Mouse (Mus musculus): ENCODE results near the gene Wfdc16.
"Not testable (repeated sequence)": the region's sequence is repeated elsewhere in the genome, so short reads cannot be mapped to it uniquely, and the experiment has no call there.

Wfdc16 gene

GRCm38 (mm10) chr2:164638696-164639095 is at the start of gene Wfdc16:
Wfdc16 (minus strand) TSS chr2:164638796.
- DNase-seq = no peak

DNA sequence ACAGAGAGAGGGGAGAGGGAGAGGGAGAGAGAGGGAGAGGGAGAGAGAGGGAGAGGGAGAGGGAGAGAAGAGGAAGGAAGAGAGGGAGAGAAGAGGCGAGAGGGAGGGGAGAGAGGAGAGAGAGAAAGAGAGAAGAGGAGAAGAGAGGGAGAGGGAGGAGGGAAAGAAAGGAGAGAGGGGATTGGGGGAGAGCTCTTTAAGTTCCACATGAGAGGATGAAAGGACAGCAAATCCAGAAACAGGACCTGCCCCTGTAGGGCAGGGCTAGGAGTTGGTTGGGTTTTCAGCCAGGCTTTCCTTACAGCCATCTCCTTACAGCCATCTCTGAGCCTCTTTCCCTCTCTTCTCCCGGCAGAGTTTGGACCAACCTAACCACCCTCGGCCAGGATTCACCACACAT is 46.2 kb upstream of the Wfdc16 start, which contains the start of gene Wfdc13:
Gene Wfdc13, plus strand, starts transcription at position 301 of the 400 bp plus-strand sequence.
- no peak for DNase-seq

DNA sequence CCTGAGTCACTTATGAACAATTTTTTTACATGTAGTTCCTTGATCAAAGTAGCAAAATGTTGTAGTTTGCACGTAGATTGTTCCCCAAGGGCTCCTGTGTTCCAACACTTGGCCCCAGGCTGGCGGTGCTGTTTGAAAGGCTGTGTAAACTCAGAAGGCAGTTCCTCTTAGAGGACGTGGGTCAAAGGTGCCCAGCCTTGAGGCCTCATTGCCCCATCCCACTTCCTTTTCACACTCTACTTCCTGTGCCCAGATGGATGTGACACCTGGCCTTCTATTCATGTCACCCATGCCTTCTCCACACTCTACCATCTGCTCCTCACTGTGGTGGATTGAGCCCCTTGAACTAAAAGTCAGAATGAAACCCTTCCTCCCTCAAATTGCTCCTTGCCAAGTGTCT is 41.3 kb upstream of the Wfdc16 start:
- DNase-seq = peak; percentile 14

DNA sequence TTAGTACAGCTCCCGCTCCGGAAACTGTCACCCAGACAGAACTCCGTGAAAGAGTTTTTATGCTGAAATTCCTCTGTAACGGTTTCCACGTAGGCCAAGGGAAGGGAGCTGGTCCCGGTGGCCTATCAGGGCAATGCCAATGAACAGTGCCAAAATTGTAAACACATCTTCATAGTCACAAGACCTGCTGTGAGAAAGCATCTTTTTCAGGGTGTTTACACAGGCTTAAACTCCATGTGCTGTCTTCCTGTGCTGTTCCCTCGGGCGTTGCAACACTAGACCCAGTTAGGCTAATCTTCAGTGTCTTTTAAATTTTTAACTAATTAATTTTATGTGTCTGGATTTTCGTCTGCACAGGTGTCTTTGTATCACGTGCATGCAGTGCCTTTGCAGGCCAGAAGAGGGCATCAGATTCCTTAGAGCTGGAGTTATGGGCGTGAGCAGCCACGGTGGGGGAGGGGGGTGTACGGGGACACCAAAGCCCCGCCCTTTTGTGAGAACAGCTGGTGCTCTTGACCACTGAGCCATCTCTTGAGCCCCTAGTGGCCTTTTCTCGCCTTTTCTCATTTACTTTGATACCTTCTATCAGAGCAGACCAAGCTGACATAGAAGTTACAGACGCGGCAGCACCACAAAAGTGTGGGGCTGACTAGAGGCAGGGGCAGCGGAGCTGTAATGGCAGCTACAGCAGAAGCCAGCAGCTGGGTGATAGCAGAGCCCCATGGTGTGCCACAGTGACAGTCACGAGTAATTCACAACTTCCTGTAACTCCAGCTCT is 40.4 kb upstream of the Wfdc16 start:
- peak; percentile 78 for DNase-seq

GRCm38 (mm10) chr2:164676916-164677685 is 38.5 kb upstream of the Wfdc16 start:
- DNase-seq = no peak

DNA sequence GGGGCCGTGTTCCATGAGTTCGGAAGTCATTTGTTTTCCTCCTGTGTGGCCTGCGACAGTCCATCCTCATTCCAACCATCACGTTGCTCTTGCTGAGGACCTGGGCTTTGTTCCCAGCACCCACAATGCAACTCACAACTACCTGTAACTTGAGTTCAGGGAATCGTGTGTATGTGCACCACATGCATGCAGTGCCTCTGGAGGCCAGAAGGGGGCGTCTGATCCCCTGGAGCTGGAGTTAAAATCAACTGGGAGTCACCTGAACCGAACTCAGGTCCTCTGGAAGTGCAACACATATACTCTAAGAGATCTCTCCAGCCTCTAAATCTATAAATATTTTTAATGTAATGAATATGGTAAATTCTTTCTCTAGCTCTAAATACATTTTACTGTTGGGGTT is 37.5 kb upstream of the Wfdc16 start:
- DNase-seq = no peak

DNA sequence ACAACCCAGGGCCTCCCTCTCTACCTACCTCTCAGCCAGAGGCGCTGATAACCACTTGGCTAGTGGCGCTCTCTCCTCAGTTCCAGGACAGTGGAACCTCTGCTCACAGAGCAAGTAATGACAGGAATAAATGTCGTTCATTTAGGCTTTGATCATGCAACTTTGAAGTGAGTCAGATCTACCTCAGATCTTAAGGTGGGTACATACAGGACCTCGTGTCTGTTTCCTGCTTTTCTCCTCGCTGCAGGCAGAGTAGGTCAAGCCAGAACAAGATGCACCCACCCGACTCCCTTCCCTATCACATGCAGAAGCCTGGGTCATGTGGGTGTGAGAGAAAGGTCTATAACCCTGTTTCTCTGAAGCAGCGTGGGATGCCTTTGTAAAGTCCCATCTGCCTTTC is 35.4 kb upstream of the Wfdc16 start, which contains the start of gene Wfdc11:
Gene Wfdc11, minus strand, starts transcription at position 101 of the 400 bp plus-strand sequence.
- no peak for DNase-seq

DNA sequence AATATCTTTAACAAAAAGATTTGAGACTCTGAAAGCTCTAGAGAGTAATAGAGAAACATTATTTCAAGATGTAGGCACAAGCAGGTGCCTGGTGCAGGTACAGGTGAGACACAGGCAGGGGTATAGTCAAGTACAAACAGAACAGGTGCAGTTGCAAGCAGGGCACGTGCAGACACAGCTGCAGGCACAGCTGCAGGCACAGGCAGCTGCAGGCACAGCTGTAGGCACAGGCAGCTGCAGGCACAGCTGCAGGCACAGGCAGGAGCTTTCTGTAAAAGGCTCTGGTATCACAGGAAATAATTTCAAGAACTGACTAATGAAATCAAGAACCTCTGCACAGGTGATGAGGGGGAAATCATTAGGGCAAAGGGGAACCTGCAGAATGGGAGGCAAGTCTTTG is 32.3 kb upstream of the Wfdc16 start:
- no peak for DNase-seq

DNA sequence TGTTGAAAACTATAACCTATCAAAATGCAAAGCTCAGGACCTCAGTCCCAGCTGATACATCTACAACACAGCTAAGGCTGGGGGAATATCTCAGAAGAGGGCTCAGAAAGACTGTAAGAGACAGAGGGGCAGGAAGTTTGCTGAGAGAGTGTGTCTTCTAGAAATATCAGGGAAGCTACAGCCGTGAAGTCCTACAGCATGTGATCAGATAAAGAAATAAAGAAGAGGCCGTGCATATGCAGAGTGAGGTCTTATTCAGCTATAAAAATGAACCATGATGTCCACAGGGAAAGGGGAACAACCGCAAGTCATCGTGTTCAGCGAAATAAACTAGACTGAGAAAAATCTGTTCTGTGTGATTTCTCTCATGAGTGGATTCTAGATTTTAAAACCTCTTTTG is 31.7 kb upstream of the Wfdc16 start:
- no peak for DNase-seq

DNA sequence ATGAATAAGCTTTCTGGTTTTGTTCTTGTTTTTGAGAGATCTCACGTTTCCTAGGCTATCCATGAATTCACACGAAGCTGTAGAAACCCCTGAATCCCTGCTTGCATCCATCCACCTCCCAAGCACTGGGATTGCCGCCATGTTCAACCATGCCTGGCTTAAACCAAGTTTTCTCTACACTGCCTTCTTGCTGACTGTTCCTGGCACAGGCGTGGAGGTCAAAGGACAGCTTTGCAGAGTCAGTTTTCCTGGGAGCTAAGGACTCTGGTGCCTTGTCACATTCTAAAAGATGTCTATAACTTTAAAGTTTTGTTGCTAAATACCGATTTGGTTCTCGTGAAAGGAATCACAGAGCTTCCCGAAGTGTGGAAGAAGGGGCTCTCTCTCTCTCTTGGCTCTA is 26.3 kb upstream of the Wfdc16 start:
- DNase-seq = no peak

DNA sequence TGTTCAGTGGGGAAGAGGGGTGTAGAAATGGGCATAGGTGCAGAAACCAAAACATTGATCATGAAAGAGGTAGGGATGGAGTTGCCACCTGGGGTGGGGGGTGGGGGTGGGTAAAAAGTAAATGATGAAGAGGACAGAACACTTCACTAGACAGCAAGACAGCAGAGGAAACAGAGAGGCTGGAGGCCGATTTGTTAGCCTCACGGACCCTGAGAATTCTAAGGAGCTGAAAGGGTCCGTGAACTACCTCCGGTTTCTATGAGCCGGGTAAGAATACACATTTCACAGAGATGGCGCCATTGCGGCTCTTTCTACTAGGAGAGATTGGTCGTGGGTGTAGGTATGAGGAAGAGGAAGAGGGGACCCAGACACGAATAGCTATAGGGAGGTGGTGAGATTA is 17.9 kb upstream of the Wfdc16 start, which contains the start of gene Wfdc9:
Gene Wfdc9, minus strand, starts transcription at position 101 of the 400 bp plus-strand sequence.
- DNase-seq = no peak

DNA sequence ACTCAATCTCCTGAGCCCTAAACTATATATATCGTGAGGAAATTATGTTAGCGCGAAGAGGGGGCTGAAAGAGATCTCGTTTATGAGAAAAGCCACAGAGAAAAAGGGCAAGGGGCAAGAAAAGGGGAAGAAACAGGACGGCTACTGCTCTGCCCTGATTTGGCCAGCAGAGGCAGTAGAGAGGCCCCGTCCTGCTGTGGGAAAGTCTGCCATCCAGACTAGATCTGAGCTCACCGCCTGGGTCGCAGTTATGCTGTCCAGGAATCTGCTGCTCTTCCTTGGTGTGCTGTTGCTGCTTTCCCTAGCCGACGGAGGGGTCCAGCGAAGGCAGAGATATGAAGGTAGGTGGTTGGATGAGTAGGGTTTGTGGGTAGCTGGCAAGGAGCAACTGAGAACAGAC is 17.3 kb upstream of the Wfdc16 start, which contains the start of gene Wfdc10:
Gene Wfdc10, plus strand, starts transcription at position 189 of the 400 bp plus-strand sequence.
- DNase-seq = peak; percentile 29

- no peak for DNase-seq
Measured at GRCm38 (mm10) chr2:164641881-164642673, 3.5 kb upstream of the Wfdc16 start.

GRCm38 (mm10) chr2:164641129-164641528 is 2.5 kb upstream of the Wfdc16 start:
- DNase-seq = no peak

- DNase-seq = no peak
Measured at GRCm38 (mm10) chr2:164635266-164635665, 3.3 kb downstream of the Wfdc16 start.

DNA sequence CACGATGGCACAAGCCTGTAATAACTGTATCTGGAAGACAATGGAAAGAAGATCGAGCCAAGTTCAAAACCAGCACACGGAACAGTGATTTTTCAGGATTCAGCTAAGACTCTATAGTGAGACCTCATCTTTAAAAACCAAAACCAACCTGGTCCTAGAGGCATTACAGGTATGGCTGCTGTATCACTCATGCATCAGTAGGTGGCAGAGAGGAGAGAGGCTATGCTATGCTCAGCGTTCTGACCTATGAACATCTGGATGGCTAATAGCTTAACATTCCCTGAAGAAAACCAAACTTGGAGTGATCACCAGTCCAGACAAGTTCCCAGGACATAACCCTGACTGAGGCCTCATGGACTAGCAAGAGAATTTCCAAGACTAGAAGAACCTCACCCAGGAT is 16.8 kb downstream of the Wfdc16 start:
- DNase-seq = no peak

DNA sequence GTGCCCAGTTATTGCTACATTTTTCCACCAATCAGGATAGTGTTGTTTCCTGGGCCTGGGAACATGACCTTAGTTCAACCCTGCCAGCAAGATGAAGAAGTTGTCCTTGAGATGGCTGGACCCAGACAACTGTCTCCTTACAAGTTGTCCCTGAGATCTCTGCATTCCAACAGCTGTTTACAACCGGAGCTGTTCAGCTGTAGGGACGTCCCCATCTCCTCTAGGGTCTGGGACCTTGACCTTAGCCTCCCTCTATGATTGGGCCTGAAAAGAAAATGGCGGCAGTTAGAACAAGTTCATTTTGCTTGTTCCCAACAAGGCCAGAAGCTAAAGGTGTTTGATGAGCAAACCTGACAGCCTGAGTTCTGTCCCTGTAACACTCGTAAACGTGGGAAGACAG is 19.5 kb downstream of the Wfdc16 start:
- DNase-seq = no peak

GRCm38 (mm10) chr2:164615386-164615785 is 23.2 kb downstream of the Wfdc16 start:
- no peak for DNase-seq

GRCm38 (mm10) chr2:164613471-164613870 is 25.1 kb downstream of the Wfdc16 start, which contains the start of the genes Wfdc6b and Wfdc8:
Wfdc6b (plus strand) TSS chr2:164613522.
Wfdc8 (minus strand) TSS chr2:164613626.
- DNase-seq = not testable (repeated sequence)

- no peak for DNase-seq
Measured at GRCm38 (mm10) chr2:164608781-164609180, 29.8 kb downstream of the Wfdc16 start.

DNA sequence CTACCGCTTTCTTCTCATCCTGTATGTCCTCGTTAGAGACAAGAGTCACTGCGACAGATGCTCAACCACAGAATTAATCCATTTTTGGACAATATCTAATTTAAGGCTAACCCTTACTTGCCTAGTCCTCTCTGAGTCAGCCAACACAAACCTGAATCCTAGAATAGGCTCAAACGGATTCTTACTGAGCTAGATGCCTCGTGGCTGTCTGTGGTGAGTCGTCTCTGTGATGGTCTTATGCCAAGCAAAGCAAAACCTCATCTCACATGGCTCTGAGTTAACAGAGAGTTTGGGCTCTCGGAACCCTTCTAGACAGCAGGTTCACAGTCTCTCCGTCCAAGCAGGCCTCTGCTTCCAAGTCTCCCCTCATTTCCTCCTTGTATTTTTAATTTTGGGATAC is 34.2 kb downstream of the Wfdc16 start:
- no peak for DNase-seq

DNA sequence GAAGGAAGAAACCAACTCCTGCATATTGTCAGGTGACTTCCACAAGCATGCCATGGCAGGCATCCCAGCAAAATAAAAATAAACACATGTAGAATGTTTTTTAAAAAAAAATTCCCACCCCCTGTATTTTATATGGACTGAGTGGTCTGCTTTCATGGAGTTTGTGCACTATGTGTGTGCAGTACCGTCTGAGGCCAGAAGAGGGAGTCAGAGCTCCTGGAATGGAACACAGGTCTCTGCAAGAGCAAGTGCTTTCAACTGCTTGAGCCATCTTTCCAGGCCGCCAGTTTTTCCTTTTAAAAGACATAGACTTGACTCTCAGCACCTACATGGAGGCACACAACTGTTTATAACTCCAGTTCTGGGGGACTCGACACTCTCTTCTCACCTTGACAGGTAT is 35.1 kb downstream of the Wfdc16 start:
- DNase-seq = no peak

DNA sequence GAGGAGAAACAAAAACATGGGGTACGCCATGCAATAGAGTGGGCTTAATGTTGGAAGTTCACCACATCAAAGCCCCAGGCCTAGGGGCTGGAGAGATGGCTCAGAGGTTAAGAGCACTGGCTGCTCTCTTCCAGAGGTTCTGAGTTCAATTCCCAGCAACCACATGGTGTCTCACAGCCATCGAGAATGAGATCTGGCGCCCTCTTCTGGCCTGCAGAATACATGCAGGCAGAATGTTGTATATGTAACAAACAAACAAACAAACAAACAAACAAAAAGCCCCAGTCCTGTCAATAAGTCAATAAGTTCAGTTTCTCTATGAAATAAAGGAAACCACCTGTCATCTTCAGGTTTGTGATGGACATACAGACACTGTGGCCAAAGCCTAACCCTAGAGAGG is 38.4 kb downstream of the Wfdc16 start:
- no peak for DNase-seq

Measured in liver (tissue).